Mouse (Mus musculus): ENCODE data around the gene Mea1. TPM values are rescaled to one million over a fixed set of nuclear protein-coding genes. Genes with fewer than 3 reads are reported as not detected.

Gene Mea1
- 48.0 and 62.7 TPM in 2 replicates for polyA plus RNA-seq (2012; rRNA removed; ENCODE audit: low replicate concordance)

GRCm38 (mm10) chr17:46678416-46678815 is at the start of gene Mea1:
Gene Mea1, plus strand, starts transcription at chr17:46678793.

GRCm38 (mm10) chr17:46645561-46646321 is 32.9 kb upstream of the Mea1 start, which contains the start of the genes Klc4 and Mrpl2:
Gene Klc4, minus strand, starts transcription at chr17:46646022.
Gene Mrpl2, plus strand, starts transcription at chr17:46646229.

GRCm38 (mm10) chr17:46650232-46651031 is 28.2 kb upstream of the Mea1 start, which contains the start of gene Cul7:
Gene Cul7, plus strand, starts transcription at chr17:46650337.

GRCm38 (mm10) chr17:46673850-46674529 is 4.6 kb upstream of the Mea1 start, which contains the start of gene Rrp36:
Gene Rrp36, minus strand, starts transcription at chr17:46674352.

GRCm38 (mm10) chr17:46680760-46681373 is 2.3 kb downstream of the Mea1 start, which contains the start of gene Klhdc3:
Gene Klhdc3, minus strand, starts transcription at chr17:46680914.

GRCm38 (mm10) chr17:46704887-46705835 is 26.6 kb downstream of the Mea1 start, which contains the start of gene Ppp2r5d:
Gene Ppp2r5d, minus strand, starts transcription at chr17:46705111.

GRCm38 (mm10) chr17:46710959-46711597 is 32.5 kb downstream of the Mea1 start, which contains the start of gene Pex6:
Gene Pex6, plus strand, starts transcription at chr17:46711463.

GRCm38 (mm10) chr17:46728904-46729318 is 50.3 kb downstream of the Mea1 start, which contains the start of gene Gnmt:
Gene Gnmt, minus strand, starts transcription at chr17:46729168.

Other genes with a start within 250 kb of the Mea1 start
- 5.5 and 15.0 TPM in 2 replicates for gene Crip3, start 249.9 kb upstream of the Mea1 start, polyA plus RNA-seq (2012; rRNA removed; ENCODE audit: low replicate concordance)
- 0.41 TPM in 1 of 2 replicates, not detected in the other for gene Slc22a7, start 240.3 kb upstream of the Mea1 start, polyA plus RNA-seq (2012; rRNA removed; ENCODE audit: low replicate concordance)
- 0.33 and 0.61 TPM in 2 replicates for gene Ttbk1, start 191.1 kb upstream of the Mea1 start, polyA plus RNA-seq (2012; rRNA removed; ENCODE audit: low replicate concordance)
- 1.5 and 2.5 TPM in 2 replicates for gene Dnph1, start 182.1 kb upstream of the Mea1 start, polyA plus RNA-seq (2012; rRNA removed; ENCODE audit: low replicate concordance)
- 28.6 and 40.6 TPM in 2 replicates for gene Cul9, start 132.4 kb upstream of the Mea1 start, polyA plus RNA-seq (2012; rRNA removed; ENCODE audit: low replicate concordance)
- gene Srf, start 122.6 kb upstream of the Mea1 start, polyA plus RNA-seq (2012; rRNA removed; ENCODE audit: low replicate concordance), result 176 and 261 TPM in 2 replicates
- gene Ptk7, start 49.3 kb upstream of the Mea1 start, polyA plus RNA-seq (2012; rRNA removed; ENCODE audit: low replicate concordance), result 14.6 and 22.5 TPM in 2 replicates
- gene Klc4, start 32.8 kb upstream of the Mea1 start, polyA plus RNA-seq (2012; rRNA removed; ENCODE audit: low replicate concordance), result 14.0 and 17.3 TPM in 2 replicates
- 83.5 and 162 TPM in 2 replicates for gene Mrpl2, start 32.6 kb upstream of the Mea1 start, polyA plus RNA-seq (2012; rRNA removed; ENCODE audit: low replicate concordance)
- 36.6 and 61.4 TPM in 2 replicates for gene Cul7, start 28.5 kb upstream of the Mea1 start, polyA plus RNA-seq (2012; rRNA removed; ENCODE audit: low replicate concordance)
- 29.3 and 29.6 TPM in 2 replicates for gene Rrp36, start 4.4 kb upstream of the Mea1 start, polyA plus RNA-seq (2012; rRNA removed; ENCODE audit: low replicate concordance)
- 83.6 and 114 TPM in 2 replicates for gene Klhdc3, start 2.1 kb downstream of the Mea1 start, polyA plus RNA-seq (2012; rRNA removed; ENCODE audit: low replicate concordance)
- 57.9 and 60.6 TPM in 2 replicates for gene Ppp2r5d, start 26.3 kb downstream of the Mea1 start, polyA plus RNA-seq (2012; rRNA removed; ENCODE audit: low replicate concordance)
- 72.0 and 135 TPM in 2 replicates for gene Pex6, start 32.7 kb downstream of the Mea1 start, polyA plus RNA-seq (2012; rRNA removed; ENCODE audit: low replicate concordance)
- gene Gnmt, start 50.4 kb downstream of the Mea1 start, polyA plus RNA-seq (2012; rRNA removed; ENCODE audit: low replicate concordance), result 1.8 and 15.7 TPM in 2 replicates
- 47.8 and 60.7 TPM in 2 replicates for gene Cnpy3, start 73.4 kb downstream of the Mea1 start, polyA plus RNA-seq (2012; rRNA removed; ENCODE audit: low replicate concordance)
- gene Ptcra, start 84.9 kb downstream of the Mea1 start, polyA plus RNA-seq (2012; rRNA removed; ENCODE audit: low replicate concordance), result not detected in 2 replicates
- gene 2310039H08Rik, start 93.8 kb downstream of the Mea1 start, polyA plus RNA-seq (2012; rRNA removed; ENCODE audit: low replicate concordance), result 115 and 225 TPM in 2 replicates
- gene Rpl7l1, start 103.9 kb downstream of the Mea1 start, polyA plus RNA-seq (2012; rRNA removed; ENCODE audit: low replicate concordance), result 15.8 and 25.4 TPM in 2 replicates
- 10.7 and 10.8 TPM in 2 replicates for gene Bicral, start 179.7 kb downstream of the Mea1 start, polyA plus RNA-seq (2012; rRNA removed; ENCODE audit: low replicate concordance)
- gene Tbcc, start 211.9 kb downstream of the Mea1 start, polyA plus RNA-seq (2012; rRNA removed; ENCODE audit: low replicate concordance), result 14.8 and 25.2 TPM in 2 replicates
- gene Prph2, start 231.7 kb downstream of the Mea1 start, polyA plus RNA-seq (2012; rRNA removed; ENCODE audit: low replicate concordance), result not detected in 2 replicates